Mouse (Mus musculus) embryonic facial prominence, embryonic 12.5 days (tissue): ENCODE results near the gene Mettl21a. TPM values are rescaled to one million over a fixed set of nuclear protein-coding genes. Genes with fewer than 3 reads are reported as not detected.
"Not testable (repeated sequence)": the region's sequence is repeated elsewhere in the genome, so short reads cannot be mapped to it uniquely, and the experiment has no call there.

ENCODE experiments used
- ATAC-seq: fragments of 200-750 bp; cut with Nextera tagmentation; 2 replicates; pipeline ENCODE4 v1.8.0; 2017; ENCODE audit not compliant: insufficient number of reproducible peaks, insufficient read depth, low FRiP score, low TSS enrichment
- H3K27ac ChIP-seq: fragments of 300-500 bp; sonication (generic); 2 replicates; pipeline ENCODE4 v1.5.1; 2016; ENCODE audit warnings: mild to moderate bottlenecking
- H3K27me3 ChIP-seq: fragments of 300-500 bp; sonication (generic); 2 replicates; pipeline ENCODE4 v1.6.1; 2016; ENCODE audit warnings: mild to moderate bottlenecking, moderate library complexity
- H3K36me3 ChIP-seq: fragments of 300-500 bp; sonication (generic); 2 replicates; pipeline ENCODE4 v1.6.1; 2016; ENCODE audit warnings: mild to moderate bottlenecking
- H3K4me1 ChIP-seq: fragments of 300-500 bp; sonication (generic); 2 replicates; pipeline ENCODE4 v1.6.1; 2016
- H3K4me2 ChIP-seq: fragments of 300-500 bp; sonication (generic); replicated peaks from 2 replicates; pipeline ENCODE4 v1.6.1; 2016; ENCODE audit warnings: mild to moderate bottlenecking, moderate library complexity
- H3K4me3 ChIP-seq: fragments of 300-500 bp; sonication (generic); 2 replicates; pipeline ENCODE4 v1.5.1; 2016; ENCODE audit warnings: mild to moderate bottlenecking
- H3K9ac ChIP-seq: fragments of 300-500 bp; sonication (generic); 2 replicates; pipeline ENCODE4 v1.6.1; 2016; ENCODE audit warnings: mild to moderate bottlenecking, moderate library complexity
- H3K9me3 ChIP-seq: fragments of 300-500 bp; sonication (generic); 2 replicates; pipeline ENCODE4 v1.6.1; 2016; ENCODE audit warnings: mild to moderate bottlenecking, moderate library complexity
- WGBS: fragments of 180-500 bp; shearing (Covaris S2); methylation state at CpG from one replicate; pipeline ENCODE4 v1.1.7; 2016; 5-methylcytosine and 5-hydroxymethylcytosine counted together
- polyA plus RNA-seq: library from polyadenylated mRNA; unstranded; fragments of >200 nt; fragmentation: Nextera tagmentation; extraction: Ambion mirVana; gene quantifications from 2 replicates; pipeline ENCODE4 v1.2.1, GENCODE M21; 2016

Gene Mettl21a
- polyA plus RNA-seq, 1 experiment from 2014 or later = 23.6 TPM

GRCm38 (mm10) chr1:64609976-64610375 is 7.1 kb downstream of the Mettl21a start:
- Histone ChIP-seq H3K9me3 (no peaks in the 10 kb centered on the region), H3K27ac (no peak overlapping the region), H3K4me2 (no peak overlapping the region), H3K4me1 (no peaks in the 10 kb centered on the region), H3K36me3 (peaks cover 19% of the 10 kb centered on the region), H3K4me3 (no peak overlapping the region), H3K9ac (no peak overlapping the region), H3K27me3 (no peaks in the 10 kb centered on the region)
- 85% methylated on average over 9 of the region's 9 CpGs for WGBS
- no peak for ATAC-seq

- Histone ChIP-seq H3K27me3 (no peaks in the 10 kb centered on the region), H3K9me3 (no peaks in the 10 kb centered on the region), H3K9ac (no peak overlapping the region), H3K4me1 (no peaks in the 10 kb centered on the region), H3K4me2 (no peak overlapping the region), H3K27ac (no peak overlapping the region), H3K4me3 (no peak overlapping the region), H3K36me3 (peaks cover 19% of the 10 kb centered on the region)
- no peak for ATAC-seq
- WGBS = 80% methylated on average over 4 of the region's 4 CpGs
Measured at GRCm38 (mm10) chr1:64609145-64609544, 7.9 kb downstream of the Mettl21a start.

GRCm38 (mm10) chr1:64603381-64603780 is 13.7 kb downstream of the Mettl21a start:
- H3K4me2 ChIP-seq = no peak overlapping the region
- no peak overlapping the region for H3K4me3 ChIP-seq
- no peak overlapping the region for H3K9ac ChIP-seq
- H3K4me1 ChIP-seq = no peaks in the 10 kb centered on the region
- H3K9me3 ChIP-seq = no peaks in the 10 kb centered on the region
- no peaks in the 10 kb centered on the region for H3K27me3 ChIP-seq
- ATAC-seq = no peak
- peaks cover 29% of the 10 kb centered on the region for H3K36me3 ChIP-seq
- WGBS = 91% methylated on average over 5 of the region's 5 CpGs
- no peak overlapping the region for H3K27ac ChIP-seq

GRCm38 (mm10) chr1:64601242-64601842 is 15.7 kb downstream of the Mettl21a start:
- Histone ChIP-seq H3K4me1 (no peaks in the 10 kb centered on the region), H3K4me3 (no peak overlapping the region), H3K4me2 (no peak overlapping the region), H3K27ac (no peak overlapping the region), H3K9me3 (no peaks in the 10 kb centered on the region), H3K27me3 (no peaks in the 10 kb centered on the region), H3K9ac (no peak overlapping the region), H3K36me3 (peaks cover 24% of the 10 kb centered on the region)
- 87% methylated on average over 6 of the region's 6 CpGs for WGBS
- no peak for ATAC-seq

- Histone ChIP-seq H3K27ac (no peak overlapping the region), H3K4me3 (no peak overlapping the region), H3K4me2 (no peak overlapping the region), H3K27me3 (no peaks in the 10 kb centered on the region), H3K36me3 (peaks cover 24% of the 10 kb centered on the region), H3K9ac (no peak overlapping the region), H3K9me3 (no peaks in the 10 kb centered on the region), H3K4me1 (no peaks in the 10 kb centered on the region)
- 88% methylated on average over 7 of the region's 7 CpGs for WGBS
- no peak for ATAC-seq
Measured at GRCm38 (mm10) chr1:64600413-64601077, 16.5 kb downstream of the Mettl21a start.

- H3K4me1 ChIP-seq = no peaks in the 10 kb centered on the region
- H3K9ac ChIP-seq = no peak overlapping the region
- peaks cover 22% of the 10 kb centered on the region for H3K36me3 ChIP-seq
- H3K4me2 ChIP-seq = no peak overlapping the region
- H3K9me3 ChIP-seq = no peaks in the 10 kb centered on the region
- no peak for ATAC-seq
- H3K4me3 ChIP-seq = no peak overlapping the region
- no peak overlapping the region for H3K27ac ChIP-seq
- 67% methylated on average over 5 of the region's 5 CpGs for WGBS
- H3K27me3 ChIP-seq = no peaks in the 10 kb centered on the region
Measured at GRCm38 (mm10) chr1:64598926-64599325, 18.1 kb downstream of the Mettl21a start.

GRCm38 (mm10) chr1:64578801-64579200 is 38.2 kb downstream of the Mettl21a start:
- no peaks in the 10 kb centered on the region for H3K27me3 ChIP-seq
- H3K4me2 ChIP-seq = no peak overlapping the region
- H3K4me1 ChIP-seq = no peaks in the 10 kb centered on the region
- no peaks in the 10 kb centered on the region for H3K9me3 ChIP-seq
- H3K36me3 ChIP-seq = peaks cover 41% of the 10 kb centered on the region
- no peak overlapping the region for H3K4me3 ChIP-seq
- WGBS = 82% methylated on average over 3 of the region's 3 CpGs
- no peak overlapping the region for H3K9ac ChIP-seq
- no peak for ATAC-seq
- no peak overlapping the region for H3K27ac ChIP-seq

- not testable (repeated sequence) for H3K4me1 ChIP-seq, H3K27ac ChIP-seq, H3K27me3 ChIP-seq, H3K9me3 ChIP-seq, H3K4me3 ChIP-seq, H3K4me2 ChIP-seq, ATAC-seq, H3K9ac ChIP-seq
- WGBS = 38% methylated on average over 9 of the region's 9 CpGs
- peaks cover 41% of the 10 kb centered on the region for H3K36me3 ChIP-seq
Measured at GRCm38 (mm10) chr1:64577911-64578310, 39.1 kb downstream of the Mettl21a start.

- no peak overlapping the region for H3K4me2 ChIP-seq
- no peaks in the 10 kb centered on the region for H3K27me3 ChIP-seq
- 71% methylated on average over 2 of the region's 2 CpGs for WGBS
- H3K9ac ChIP-seq = no peak overlapping the region
- no peak for ATAC-seq
- peaks cover 36% of the 10 kb centered on the region for H3K36me3 ChIP-seq
- no peak overlapping the region for H3K27ac ChIP-seq
- H3K4me1 ChIP-seq = no peaks in the 10 kb centered on the region
- H3K9me3 ChIP-seq = no peaks in the 10 kb centered on the region
- no peak overlapping the region for H3K4me3 ChIP-seq
Measured at GRCm38 (mm10) chr1:64576732-64577131, 40.3 kb downstream of the Mettl21a start.

GRCm38 (mm10) chr1:64576022-64576421 is 41.0 kb downstream of the Mettl21a start:
- no peak overlapping the region for H3K27ac ChIP-seq
- H3K4me1 ChIP-seq = no peaks in the 10 kb centered on the region
- peaks cover 33% of the 10 kb centered on the region for H3K36me3 ChIP-seq
- no peaks in the 10 kb centered on the region for H3K27me3 ChIP-seq
- no peak overlapping the region for H3K9ac ChIP-seq
- ATAC-seq = no peak
- no peaks in the 10 kb centered on the region for H3K9me3 ChIP-seq
- no peak overlapping the region for H3K4me2 ChIP-seq
- WGBS = 76% methylated on average over 7 of the region's 7 CpGs
- H3K4me3 ChIP-seq = no peak overlapping the region

- H3K9me3 ChIP-seq = no peaks in the 10 kb centered on the region
Measured at GRCm38 (mm10) chr1:64568206-64568605, 48.8 kb downstream of the Mettl21a start.

GRCm38 (mm10) chr1:64560105-64560504 is 56.9 kb downstream of the Mettl21a start:
- no peak overlapping the region for H3K4me3 ChIP-seq
- no peak for ATAC-seq
- H3K27ac ChIP-seq = no peak overlapping the region
- WGBS = 97% methylated on average over 3 of the region's 3 CpGs
- H3K36me3 ChIP-seq = peaks cover 21% of the 10 kb centered on the region
- no peaks in the 10 kb centered on the region for H3K9me3 ChIP-seq
- H3K4me2 ChIP-seq = no peak overlapping the region
- H3K27me3 ChIP-seq = no peaks in the 10 kb centered on the region
- H3K9ac ChIP-seq = no peak overlapping the region
- H3K4me1 ChIP-seq = no peaks in the 10 kb centered on the region

More at GRCm38 (mm10) chr1:64568206-64568605, 48.8 kb downstream of the Mettl21a start:
- H3K9ac ChIP-seq = no peak overlapping the region
- ATAC-seq = no peak
- H3K4me1 ChIP-seq = no peaks in the 10 kb centered on the region
- H3K4me2 ChIP-seq = no peak overlapping the region
- no peak overlapping the region for H3K27ac ChIP-seq
- no peak overlapping the region for H3K4me3 ChIP-seq
- H3K36me3 ChIP-seq = peaks cover 24% of the 10 kb centered on the region
- H3K27me3 ChIP-seq = no peaks in the 10 kb centered on the region
